Mouse (Mus musculus): ENCODE data around the gene Hist1h2ak. TPM values are rescaled to one million over a fixed set of nuclear protein-coding genes. Genes with fewer than 3 reads are reported as not detected.

Gene Hist1h2ak
- total RNA-seq, 1 experiment from 2014 or later, result 599 TPM

DNA sequence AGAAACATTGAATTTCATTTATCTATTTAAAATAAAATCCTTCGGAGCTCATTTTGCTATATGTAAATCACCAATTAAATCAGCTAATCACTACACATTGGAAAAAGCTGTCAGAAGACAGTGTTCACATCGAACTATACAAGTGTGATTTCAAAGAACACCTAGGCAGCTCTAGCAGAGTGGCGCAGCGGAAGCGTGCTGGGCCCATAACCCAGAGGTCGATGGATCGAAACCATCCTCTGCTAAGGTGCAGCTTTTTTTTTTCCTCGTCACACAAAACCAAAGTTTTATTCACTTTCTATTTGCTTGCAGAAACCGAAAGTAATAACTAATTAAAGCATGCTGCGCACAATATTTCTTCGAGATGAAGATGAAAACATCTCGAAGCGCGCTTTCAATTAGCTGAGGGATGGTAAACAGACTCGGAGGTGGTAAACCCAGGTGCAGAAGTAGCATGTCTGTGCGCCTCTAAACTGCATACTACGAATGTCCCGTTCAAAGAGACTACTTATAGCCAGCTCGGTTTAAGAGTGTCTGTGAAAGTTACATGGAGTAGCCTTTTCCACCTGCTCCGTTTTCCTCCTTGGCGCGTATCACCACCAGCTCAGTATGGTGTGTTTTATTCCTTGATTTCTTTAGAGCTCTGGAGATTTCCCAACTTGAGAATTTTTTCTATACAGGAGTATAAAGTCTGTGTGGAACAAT is 42.7 kb downstream of the Hist1h2ak start:
- peak; percentile 22 to 29; a peak in 3 of 4 replicates for ATAC-seq (replicated peaks in 1 of 2; ENCODE audit: insufficient read depth in 1 of 2, low FRiP score in 2 of 2, low TSS enrichment in 1 of 2, low read depth in 1 of 2, poor library complexity in 2 of 2, severe bottlenecking in 2 of 2)

DNA sequence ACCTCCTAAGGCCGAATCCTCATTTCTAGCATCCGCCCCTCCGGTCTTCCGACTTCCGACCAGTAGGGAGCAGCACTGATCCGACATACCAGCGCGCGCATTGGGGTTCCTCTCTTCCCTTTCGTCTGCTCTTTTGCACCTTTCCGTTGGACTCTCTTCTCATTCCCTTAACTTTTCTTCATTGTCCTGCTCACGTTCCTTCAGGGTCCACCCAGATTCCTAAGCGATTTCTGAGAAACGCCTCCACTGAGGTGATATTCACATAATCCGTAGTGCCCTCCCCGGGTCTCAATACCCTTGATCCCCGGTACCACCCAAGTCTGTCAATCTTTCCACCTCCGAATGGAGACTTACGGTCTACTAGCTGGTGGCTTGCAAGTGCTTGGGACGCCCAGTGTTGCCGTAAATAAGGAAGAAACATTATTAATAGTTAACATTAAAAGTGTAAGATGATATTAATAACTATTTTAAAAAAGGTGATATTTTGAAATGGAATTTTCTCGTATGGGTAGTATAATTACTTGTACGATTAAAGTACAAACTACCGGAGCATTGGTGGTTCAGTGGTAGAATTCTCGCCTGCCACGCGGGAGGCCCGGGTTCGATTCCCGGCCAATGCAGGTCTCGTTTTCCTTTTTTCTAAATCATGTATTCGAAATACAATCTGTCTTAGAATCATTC is 43.5 kb downstream of the Hist1h2ak start:
- ATAC-seq (replicated peaks in 1 of 2; ENCODE audit: insufficient read depth in 1 of 2, low FRiP score in 2 of 2, low TSS enrichment in 1 of 2, low read depth in 1 of 2, poor library complexity in 2 of 2, severe bottlenecking in 2 of 2), result peak; percentile 91

- ATAC-seq (replicated peaks in 1 of 2; ENCODE audit: insufficient read depth in 1 of 2, low FRiP score in 2 of 2, low TSS enrichment in 1 of 2, low read depth in 1 of 2, poor library complexity in 2 of 2, severe bottlenecking in 2 of 2), result no peak
Observed at GRCm38 (mm10) chr13:21706669-21707068, 47.0 kb downstream of the Hist1h2ak start.

Other genes with a start within 250 kb of the Hist1h2ak start
- gene Zkscan8, start 222.7 kb downstream of the Hist1h2ak start, total RNA-seq (2017), result 18.2 and 21.3 TPM in 2 replicates
- gene Olfr1366, start 211.0 kb downstream of the Hist1h2ak start, total RNA-seq (2017), result not detected in 2 replicates
- gene Olfr1535, start 193.9 kb downstream of the Hist1h2ak start, total RNA-seq (2017), result not detected in 2 replicates
- gene Olfr1364, start 172.1 kb downstream of the Hist1h2ak start, total RNA-seq (2017), result not detected in 2 replicates
- not detected in 2 replicates for gene Olfr1362, start 139.8 kb downstream of the Hist1h2ak start, total RNA-seq (2017)
- gene Olfr11, start 111.3 kb downstream of the Hist1h2ak start, total RNA-seq (2017), result not detected in 2 replicates
- gene Olfr1361, start 90.4 kb downstream of the Hist1h2ak start, total RNA-seq (2017), result not detected in 2 replicates
- not detected in 2 replicates for gene Olfr1360, start 76.4 kb downstream of the Hist1h2ak start, total RNA-seq (2017)
- not detected in 2 replicates for gene Olfr1359, start 55.7 kb downstream of the Hist1h2ak start, total RNA-seq (2017)
- 207 and 226 TPM in 2 replicates for gene Hist1h2bl, start 37.7 kb downstream of the Hist1h2ak start, total RNA-seq (2017)
- gene Hist1h2ai, start 37.4 kb downstream of the Hist1h2ak start, total RNA-seq (2017), result 605 and 1,529 TPM in 2 replicates
- 66.5 and 218 TPM in 2 replicates for gene Hist1h3h, start 36.2 kb downstream of the Hist1h2ak start, total RNA-seq (2017)
- gene Hist1h2bm, start 31.8 kb downstream of the Hist1h2ak start, total RNA-seq (2017), result 228 and 356 TPM in 2 replicates
- gene Hist1h4j, start 18.8 kb downstream of the Hist1h2ak start, total RNA-seq (2017), result 134 and 252 TPM in 2 replicates
- gene Hist1h4k, start 3.3 kb downstream of the Hist1h2ak start, total RNA-seq (2017), result 1,343 and 1,971 TPM in 2 replicates
- 843 and 1,062 TPM in 2 replicates for gene Hist1h2bn, start 296 bp upstream of the Hist1h2ak start, total RNA-seq (2017)
- gene Hist1h1b, start 26.8 kb upstream of the Hist1h2ak start, total RNA-seq (2017), result 487 and 689 TPM in 2 replicates
- 102 and 199 TPM in 2 replicates for gene Hist1h3i, start 29.5 kb upstream of the Hist1h2ak start, total RNA-seq (2017)
- 238 and 317 TPM in 2 replicates for gene Hist1h2an, start 33.4 kb upstream of the Hist1h2ak start, total RNA-seq (2017)
- gene Hist1h2bp, start 33.6 kb upstream of the Hist1h2ak start, total RNA-seq (2017), result 17.5 and 24.0 TPM in 2 replicates
- gene Hist1h2bq, start 56.4 kb upstream of the Hist1h2ak start, total RNA-seq (2017), result 25.5 and 234 TPM in 2 replicates
- gene Hist1h2ao, start 56.6 kb upstream of the Hist1h2ak start, total RNA-seq (2017), result not detected in 2 replicates
- gene Hist1h4m, start 57.9 kb upstream of the Hist1h2ak start, total RNA-seq (2017), result 1,005 and 2,128 TPM in 2 replicates
- gene Hist1h4n, start 78.4 kb upstream of the Hist1h2ak start, total RNA-seq (2017), result 608 and 1,167 TPM in 2 replicates
- 2,322 and 2,497 TPM in 2 replicates for gene Hist1h2ap, start 79.7 kb upstream of the Hist1h2ak start, total RNA-seq (2017)
- gene Hist1h2br, start 79.9 kb upstream of the Hist1h2ak start, total RNA-seq (2017), result 126 and 348 TPM in 2 replicates
- 18.3 and 26.9 TPM in 2 replicates for gene Zfp184, start 191.3 kb upstream of the Hist1h2ak start, total RNA-seq (2017)
- gene Pom121l2, start 227.4 kb upstream of the Hist1h2ak start, total RNA-seq (2017), result not detected in 2 replicates